Mouse (Mus musculus) retina, adult 2 months (tissue): ENCODE results near the gene Cacna1c.

Experiments used
- DNase-seq: peaks from one replicate; pipeline ENCODE4 v3.0.0-alpha.2; 2012; ENCODE audit warnings: low read depth, low spot score

Gene Cacna1c

GRCm38 (mm10) chr6:118812007-118812406 lies 384.2 kb downstream of the Cacna1c start:
- DNase-seq: no peak

GRCm38 (mm10) chr6:118810834-118811233 lies 385.4 kb downstream of the Cacna1c start:
- DNase-seq: no peak

DNA sequence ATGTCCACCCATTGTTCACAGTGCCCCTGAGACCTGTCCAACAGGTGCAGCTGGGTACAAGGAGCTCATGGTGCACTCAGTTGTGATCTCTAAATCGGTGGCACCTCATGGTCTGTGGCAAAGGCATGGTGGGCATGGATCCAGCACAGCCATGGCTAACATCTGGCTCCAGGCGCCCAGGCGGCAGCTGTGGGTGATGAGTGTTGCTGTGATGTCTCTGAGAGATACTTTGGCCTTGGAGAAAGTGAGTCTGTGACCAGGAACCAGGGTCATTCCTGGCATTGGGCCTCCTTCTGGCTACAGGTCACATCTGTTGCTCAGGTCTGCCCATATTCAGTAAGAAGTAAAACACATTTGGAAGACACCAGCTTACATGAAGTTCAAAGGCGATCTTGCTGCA lies 391.1 kb downstream of the Cacna1c start:
- no peak for DNase-seq

GRCm38 (mm10) chr6:118802286-118802685 lies 393.9 kb downstream of the Cacna1c start:
- DNase-seq: no peak

GRCm38 (mm10) chr6:118796393-118796792 lies 399.8 kb downstream of the Cacna1c start:
- no peak for DNase-seq

DNA sequence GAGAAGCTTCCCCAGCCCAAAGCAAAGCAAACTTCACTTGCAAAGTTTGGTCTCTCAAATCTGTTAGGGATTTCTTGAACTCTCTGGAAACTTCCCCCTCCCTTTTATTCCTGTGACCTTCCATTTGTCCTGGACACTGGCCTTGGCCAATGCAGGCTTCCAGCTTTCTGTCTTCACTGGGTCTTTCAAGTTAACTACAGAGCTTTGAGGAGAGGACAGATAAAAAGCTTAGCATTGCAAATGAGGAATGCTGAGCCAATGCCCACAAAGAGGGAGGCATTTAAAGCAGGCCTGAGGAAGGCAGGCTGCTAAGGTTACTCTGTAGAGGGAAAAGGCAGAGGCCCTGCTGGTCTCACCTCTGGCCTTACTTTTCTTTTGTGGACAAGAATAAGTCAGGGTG lies 400.5 kb downstream of the Cacna1c start:
- DNase-seq: no peak

- no peak for DNase-seq
These were observed 404.3 kb downstream of the Cacna1c start for GRCm38 (mm10) chr6:118791921-118792368.

DNA sequence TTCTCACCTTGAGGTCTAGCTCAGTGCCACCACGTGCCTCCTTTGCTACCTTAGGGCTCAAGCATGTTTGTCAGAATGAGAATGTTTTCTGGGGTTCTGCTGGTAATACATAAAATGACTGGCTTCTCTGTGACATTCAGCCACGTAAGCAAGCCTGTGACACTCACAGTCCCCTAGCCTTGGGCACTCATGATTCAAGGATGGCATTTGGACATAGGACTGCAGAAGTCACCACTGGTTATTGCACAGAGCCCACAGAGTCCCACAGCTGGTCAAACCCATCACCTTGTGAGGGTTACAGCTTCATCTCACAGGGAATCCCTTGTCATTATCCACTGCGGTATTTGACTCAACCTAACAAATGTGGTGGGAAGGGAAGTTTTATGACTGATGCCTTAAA lies 408.3 kb downstream of the Cacna1c start:
- DNase-seq: no peak

- no peak for DNase-seq
These were observed 415.9 kb downstream of the Cacna1c start for GRCm38 (mm10) chr6:118780280-118780679.

DNA sequence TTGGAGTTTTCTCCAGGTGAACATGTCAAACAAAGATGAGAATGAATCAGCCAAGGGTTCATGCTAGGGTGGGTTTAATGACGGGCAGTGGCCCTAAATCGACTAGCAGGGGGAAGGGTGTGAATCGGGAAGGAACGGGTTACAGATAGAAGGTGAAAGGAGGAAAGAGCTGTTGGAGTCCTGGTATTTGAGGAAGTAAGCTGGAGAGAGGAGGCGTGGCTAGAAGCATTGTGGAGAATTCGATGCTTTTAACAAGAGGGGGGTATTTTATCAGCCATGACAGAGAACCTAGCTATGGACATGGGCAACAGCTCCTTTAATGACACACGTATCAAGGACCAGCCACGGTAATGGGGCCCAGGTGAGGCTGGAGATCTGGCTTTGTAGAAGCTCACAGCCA lies 417.0 kb downstream of the Cacna1c start:
- DNase-seq: no peak

GRCm38 (mm10) chr6:118777457-118777856 lies 418.8 kb downstream of the Cacna1c start:
- DNase-seq: no peak

GRCm38 (mm10) chr6:118776459-118776858 lies 419.8 kb downstream of the Cacna1c start:
- no peak for DNase-seq

GRCm38 (mm10) chr6:118772581-118772980 lies 423.6 kb downstream of the Cacna1c start:
- DNase-seq: no peak

DNA sequence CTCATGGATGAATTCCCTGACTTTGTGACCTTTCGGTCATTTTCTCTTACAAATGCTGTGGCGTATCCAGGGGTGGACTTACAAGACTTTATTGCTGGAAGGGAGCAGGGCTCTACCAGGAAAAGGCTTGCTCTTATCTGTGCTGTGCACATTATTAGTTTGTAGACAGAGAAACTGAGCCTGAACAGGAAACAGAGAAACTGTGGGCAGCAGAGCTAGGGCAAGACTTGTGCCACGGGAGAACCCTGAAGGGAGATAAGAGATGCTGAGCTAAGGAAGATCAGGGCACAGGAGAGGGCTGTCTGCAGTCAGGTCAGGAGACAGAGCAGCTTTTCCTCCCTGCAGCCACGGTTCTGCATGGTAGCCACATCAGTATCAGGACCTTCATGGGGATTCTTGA lies 425.1 kb downstream of the Cacna1c start:
- DNase-seq: no peak

DNA sequence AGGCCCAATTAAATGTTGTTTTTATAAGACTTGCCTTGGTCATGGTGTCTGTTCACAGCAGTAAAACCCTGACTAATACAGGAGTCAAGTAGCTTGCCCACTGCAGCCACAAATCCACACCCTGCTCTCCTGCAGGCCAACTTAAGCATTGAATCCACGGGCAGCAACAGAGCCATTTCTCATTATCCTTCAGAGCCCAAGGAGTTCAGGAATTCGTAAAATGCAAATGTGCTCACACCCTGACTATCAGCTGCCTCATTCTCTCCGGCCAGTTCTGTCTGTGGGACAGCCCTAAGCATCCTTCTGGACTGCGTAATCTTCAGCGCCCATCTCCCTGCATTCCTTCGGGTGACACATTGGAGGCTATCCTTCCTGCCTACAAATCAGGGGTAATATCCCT lies 425.8 kb downstream of the Cacna1c start:
- DNase-seq: no peak

DNA sequence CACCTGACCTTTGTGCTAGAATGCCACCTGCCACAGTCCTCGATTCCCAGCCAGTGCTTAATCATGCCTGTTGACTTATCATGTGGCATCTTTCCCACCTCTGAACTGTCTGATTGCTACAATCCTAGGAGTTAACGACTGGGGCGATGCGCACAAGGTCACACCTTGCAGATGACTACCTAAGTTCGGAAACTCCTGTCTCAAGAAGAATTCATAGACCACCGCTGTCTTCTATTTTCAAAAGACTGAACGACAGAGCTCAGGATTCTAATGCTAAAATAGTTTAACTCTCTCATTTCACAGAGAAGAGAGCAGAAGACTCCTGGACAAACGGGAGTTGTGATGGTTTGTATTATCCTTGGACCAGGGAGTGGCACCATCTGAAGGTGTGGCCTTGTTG lies 426.4 kb downstream of the Cacna1c start:
- DNase-seq: no peak

GRCm38 (mm10) chr6:118767698-118768097 lies 428.5 kb downstream of the Cacna1c start:
- DNase-seq: no peak

DNA sequence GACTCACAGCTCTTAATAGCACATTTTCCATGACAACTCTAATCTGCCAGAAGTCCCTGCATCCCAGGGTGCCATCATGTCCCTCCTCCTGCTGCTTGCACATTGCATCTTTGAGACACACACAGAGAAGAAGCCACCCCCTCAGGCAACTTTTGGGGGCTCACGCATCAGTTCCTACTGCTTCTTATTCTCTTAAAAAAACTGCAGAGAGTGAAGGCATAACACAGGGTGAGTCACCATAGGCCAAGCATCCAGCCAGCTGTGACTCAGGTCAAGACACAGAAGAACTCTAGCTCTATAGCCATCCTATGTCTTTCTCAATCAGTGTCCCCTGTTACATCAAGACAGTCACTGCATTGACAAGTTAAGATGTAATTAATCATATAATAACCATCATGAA lies 431.0 kb downstream of the Cacna1c start:
- no peak for DNase-seq

GRCm38 (mm10) chr6:118759015-118759414 lies 437.2 kb downstream of the Cacna1c start:
- DNase-seq: no peak

- no peak for DNase-seq
These were observed 437.8 kb downstream of the Cacna1c start for GRCm38 (mm10) chr6:118758290-118758907.

- DNase-seq: no peak
These were observed 438.5 kb downstream of the Cacna1c start for GRCm38 (mm10) chr6:118757533-118758289.

- DNase-seq: no peak
These were observed 439.7 kb downstream of the Cacna1c start for GRCm38 (mm10) chr6:118756511-118756910.

GRCm38 (mm10) chr6:118755768-118756167 lies 440.4 kb downstream of the Cacna1c start:
- no peak for DNase-seq
